Mouse (Mus musculus): ENCODE results near the gene Scimp.
"Not testable (repeated sequence)": the region's sequence is repeated elsewhere in the genome, so short reads cannot be mapped to it uniquely, and the experiment has no call there.

The Scimp gene

GRCm38 (mm10) chr11:70811471-70812240 lies 730 bp downstream of the Scimp start:
- DNase-seq (ENCODE audit: low read depth, low spot score), result no peak

- no peak for DNase-seq (ENCODE audit: low read depth, low spot score)
These were observed 1.3 kb downstream of the Scimp start for GRCm38 (mm10) chr11:70811041-70811440.

GRCm38 (mm10) chr11:70809011-70809410 lies 3.4 kb downstream of the Scimp start:
- no peak for DNase-seq (ENCODE audit: low read depth, low spot score)

- no peak for DNase-seq (ENCODE audit: low read depth, low spot score)
These were observed 4.3 kb downstream of the Scimp start for GRCm38 (mm10) chr11:70808101-70808500.

GRCm38 (mm10) chr11:70807630-70808029 lies 4.8 kb downstream of the Scimp start:
- DNase-seq (ENCODE audit: low read depth, low spot score), result no peak

GRCm38 (mm10) chr11:70806697-70807096 lies 5.7 kb downstream of the Scimp start:
- DNase-seq (ENCODE audit: low read depth, low spot score), result no peak

GRCm38 (mm10) chr11:70805641-70806175 lies 6.7 kb downstream of the Scimp start:
- DNase-seq (ENCODE audit: low read depth, low spot score), result no peak

GRCm38 (mm10) chr11:70804395-70804794 lies 8.0 kb downstream of the Scimp start:
- no peak for DNase-seq (ENCODE audit: low read depth, low spot score)

GRCm38 (mm10) chr11:70803711-70804200 lies 8.6 kb downstream of the Scimp start:
- no peak for DNase-seq (ENCODE audit: low read depth, low spot score)

GRCm38 (mm10) chr11:70802865-70803261 lies 9.5 kb downstream of the Scimp start:
- no peak for DNase-seq (ENCODE audit: low read depth, low spot score)

GRCm38 (mm10) chr11:70802208-70802864 lies 10.1 kb downstream of the Scimp start:
- DNase-seq (ENCODE audit: low read depth, low spot score), result no peak

- DNase-seq (ENCODE audit: low read depth, low spot score), result no peak
These were observed 20.0 kb downstream of the Scimp start for GRCm38 (mm10) chr11:70792409-70792808.

GRCm38 (mm10) chr11:70791676-70792075 lies 20.7 kb downstream of the Scimp start:
- no peak for DNase-seq (ENCODE audit: low read depth, low spot score)

- DNase-seq (ENCODE audit: low read depth, low spot score), result no peak
These were observed 21.4 kb downstream of the Scimp start for GRCm38 (mm10) chr11:70790874-70791551.

- DNase-seq (ENCODE audit: low read depth, low spot score), result no peak
These were observed 22.0 kb downstream of the Scimp start for GRCm38 (mm10) chr11:70790426-70790825.

- DNase-seq (ENCODE audit: low read depth, low spot score), result no peak
These were observed 23.3 kb downstream of the Scimp start for GRCm38 (mm10) chr11:70788972-70789655.

GRCm38 (mm10) chr11:70787052-70787451 lies 25.3 kb downstream of the Scimp start:
- DNase-seq (ENCODE audit: low read depth, low spot score), result no peak

- DNase-seq (ENCODE audit: low read depth, low spot score), result no peak
These were observed 26.5 kb downstream of the Scimp start for GRCm38 (mm10) chr11:70785908-70786307.

- DNase-seq (ENCODE audit: low read depth, low spot score), result not testable (repeated sequence)
These were observed 34.3 kb downstream of the Scimp start for GRCm38 (mm10) chr11:70778058-70778457.

- DNase-seq (ENCODE audit: low read depth, low spot score), result no peak
These were observed 34.8 kb downstream of the Scimp start for GRCm38 (mm10) chr11:70777634-70778033.

GRCm38 (mm10) chr11:70776830-70777571 lies 35.4 kb downstream of the Scimp start:
- no peak for DNase-seq (ENCODE audit: low read depth, low spot score)

Data from brain, embryonic 18.5 days (tissue).